Mouse (Mus musculus): ENCODE measurements around the gene Tulp4. TPM values are rescaled to one million over a fixed set of nuclear protein-coding genes. Genes with fewer than 3 reads are reported as not detected.
"Not testable (repeated sequence)": the region's sequence is repeated elsewhere in the genome, so short reads cannot be mapped to it uniquely, and the experiment has no call there.

Tulp4 gene
- polyA plus RNA-seq, 1 experiment from 2014 or later: 132 TPM

DNA sequence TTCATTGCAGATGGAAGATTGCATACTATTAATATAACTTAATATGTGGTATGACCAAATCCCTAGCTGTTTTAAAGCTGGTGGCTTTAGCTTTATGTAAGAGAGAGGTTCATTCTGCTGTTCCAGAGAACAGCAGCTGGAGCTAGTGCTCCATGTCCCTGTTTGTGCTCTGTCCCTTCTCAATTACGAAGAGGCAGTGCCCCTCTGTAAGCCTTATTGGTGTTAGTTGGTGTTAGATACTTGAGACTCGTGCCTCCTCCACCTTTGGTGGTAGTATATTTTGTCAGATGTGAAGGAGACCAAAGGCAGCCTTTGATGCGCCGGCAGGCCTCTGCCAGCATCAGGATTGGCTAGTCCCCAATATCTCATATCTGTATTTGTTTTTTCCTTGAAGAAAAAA lies 92.9 kb downstream of the Tulp4 start:
- WGBS: 69% methylated on average over 4 of the region's 4 CpGs
- no peaks in the 10 kb centered on the region for H3K27me3 ChIP-seq
- H3K27ac ChIP-seq: no peak overlapping the region
- H3K4me1 ChIP-seq: no peaks in the 10 kb centered on the region
- no peak for ATAC-seq (ENCODE audit: low FRiP score)
- H3K9ac ChIP-seq: no peak overlapping the region
- H3K9me3 ChIP-seq (replicated peaks): no peaks in the 10 kb centered on the region
- no peak overlapping the region for H3K4me3 ChIP-seq
- H3K4me2 ChIP-seq (replicated peaks): no peak overlapping the region
- peaks cover 51% of the 10 kb centered on the region for H3K36me3 ChIP-seq

DNA sequence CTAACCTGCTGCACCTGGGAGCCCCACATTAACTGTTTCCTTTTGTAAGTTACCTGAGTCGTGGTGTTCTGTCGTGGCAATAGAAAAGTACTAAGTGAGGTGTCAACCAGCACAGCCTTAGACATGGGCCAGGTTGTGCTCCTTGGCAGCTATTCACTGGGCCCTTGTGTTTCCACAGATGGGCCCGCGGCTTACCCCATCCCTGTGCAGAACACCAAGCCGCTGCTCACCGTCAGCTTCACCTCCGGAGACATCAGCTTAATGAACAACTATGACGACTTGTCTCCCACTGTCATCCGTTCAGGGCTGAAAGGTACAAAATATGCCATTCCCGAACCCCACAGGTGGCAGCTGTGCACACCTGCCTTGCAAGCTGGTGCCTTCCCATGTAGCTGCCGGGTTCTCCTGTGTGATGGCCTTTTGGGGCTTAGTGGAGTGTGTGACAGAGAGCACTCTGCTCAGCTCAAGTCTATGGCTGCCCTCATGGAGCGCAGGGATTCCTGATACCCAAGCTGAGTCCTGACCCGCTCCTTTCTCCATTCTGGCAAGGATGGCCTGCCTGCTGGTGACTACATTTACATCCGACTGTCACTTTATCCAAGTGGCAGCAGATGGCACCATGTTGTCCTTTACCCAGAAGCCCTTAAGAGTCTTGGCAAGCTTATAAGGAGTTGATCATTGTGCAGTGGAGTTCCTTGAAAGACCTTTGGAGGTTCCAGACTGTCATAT lies 95.4 kb downstream of the Tulp4 start:
- no peak overlapping the region for H3K27ac ChIP-seq

DNA sequence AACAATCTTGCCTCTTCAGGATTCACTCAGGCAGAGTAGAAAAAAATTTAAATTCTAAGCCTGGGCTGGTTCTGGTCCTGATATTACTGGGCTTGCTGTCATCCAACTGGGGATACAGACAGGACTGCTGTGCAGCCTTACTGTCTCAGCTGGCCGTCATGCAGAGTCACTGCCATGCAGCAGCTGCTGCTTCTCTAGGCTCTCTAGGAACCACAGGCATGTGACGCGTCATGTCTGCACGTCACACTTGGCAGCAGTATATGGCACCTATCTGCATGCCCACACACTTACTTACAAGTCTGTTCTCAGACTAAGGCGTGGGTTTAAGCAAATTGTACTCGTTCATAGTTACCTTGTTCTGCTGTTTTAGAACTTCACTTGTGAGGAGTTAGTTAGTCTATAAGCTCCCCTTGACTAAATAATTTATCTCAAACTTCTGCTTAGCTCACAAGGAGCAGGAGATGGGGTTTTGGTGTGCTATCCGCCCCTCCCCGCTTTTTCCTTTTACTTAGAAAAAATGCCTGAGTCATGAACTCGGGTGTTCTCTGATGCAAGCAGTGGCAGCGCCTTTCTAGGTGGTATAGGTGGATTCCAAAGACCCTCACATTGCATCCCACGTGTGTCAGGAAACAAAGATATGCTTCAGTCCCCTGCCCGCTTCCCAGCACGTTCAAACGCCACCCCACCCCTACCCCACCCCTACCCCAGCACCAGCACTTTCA lies 96.3 kb downstream of the Tulp4 start:
- H3K27me3 ChIP-seq: no peaks in the 10 kb centered on the region
- no peak overlapping the region for H3K4me3 ChIP-seq
- H3K9ac ChIP-seq: no peak overlapping the region
- WGBS: 80% methylated on average over 14 of the region's 14 CpGs
- H3K4me2 ChIP-seq (replicated peaks): no peak overlapping the region
- peaks cover 73% of the 10 kb centered on the region for H3K36me3 ChIP-seq
- H3K4me1 ChIP-seq: no peaks in the 10 kb centered on the region
- no peak for ATAC-seq (ENCODE audit: low FRiP score)
- no peaks in the 10 kb centered on the region for H3K9me3 ChIP-seq (replicated peaks)
- H3K27ac ChIP-seq: no peak overlapping the region

More for the DNA sequence above, 95.4 kb downstream of the Tulp4 start:
- H3K9me3 ChIP-seq (replicated peaks): no peaks in the 10 kb centered on the region
- no peak overlapping the region for H3K9ac ChIP-seq
- no peak overlapping the region for H3K4me2 ChIP-seq (replicated peaks)
- no peak overlapping the region for H3K4me3 ChIP-seq
- no peaks in the 10 kb centered on the region for H3K27me3 ChIP-seq
- H3K4me1 ChIP-seq: no peaks in the 10 kb centered on the region
- peaks cover 66% of the 10 kb centered on the region for H3K36me3 ChIP-seq
- no peak for ATAC-seq (ENCODE audit: low FRiP score)
- WGBS: 95% methylated on average over 14 of the region's 14 CpGs

DNA sequence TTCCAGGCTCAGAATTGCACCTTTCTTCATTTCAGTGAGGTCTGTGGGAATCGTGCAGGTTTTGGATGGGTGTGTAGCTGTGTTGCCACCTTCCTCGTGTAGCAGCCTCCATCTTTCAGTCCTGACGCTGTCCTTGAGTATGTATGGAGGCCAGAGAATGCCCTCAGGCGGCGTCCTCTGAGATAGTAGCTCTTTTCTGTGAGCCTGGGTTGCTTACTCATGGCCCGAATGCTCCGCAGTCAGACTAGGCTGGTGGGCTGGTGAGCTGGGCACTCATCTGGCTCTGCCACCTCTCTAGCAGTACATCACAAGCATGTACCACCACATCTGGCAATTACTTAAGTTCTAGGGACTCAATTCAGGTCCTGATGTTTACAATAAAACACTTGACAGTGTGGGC lies 96.9 kb downstream of the Tulp4 start:
- ATAC-seq (ENCODE audit: low FRiP score): no peak
- Histone ChIP-seq H3K27ac (no peak overlapping the region), H3K4me1 (no peaks in the 10 kb centered on the region), H3K4me3 (no peak overlapping the region), H3K4me2 (replicated peaks) (no peak overlapping the region), H3K9me3 (replicated peaks) (no peaks in the 10 kb centered on the region), H3K27me3 (no peaks in the 10 kb centered on the region), H3K9ac (no peak overlapping the region), H3K36me3 (peaks cover 77% of the 10 kb centered on the region)
- WGBS: 83% methylated on average over 7 of the region's 7 CpGs

DNA sequence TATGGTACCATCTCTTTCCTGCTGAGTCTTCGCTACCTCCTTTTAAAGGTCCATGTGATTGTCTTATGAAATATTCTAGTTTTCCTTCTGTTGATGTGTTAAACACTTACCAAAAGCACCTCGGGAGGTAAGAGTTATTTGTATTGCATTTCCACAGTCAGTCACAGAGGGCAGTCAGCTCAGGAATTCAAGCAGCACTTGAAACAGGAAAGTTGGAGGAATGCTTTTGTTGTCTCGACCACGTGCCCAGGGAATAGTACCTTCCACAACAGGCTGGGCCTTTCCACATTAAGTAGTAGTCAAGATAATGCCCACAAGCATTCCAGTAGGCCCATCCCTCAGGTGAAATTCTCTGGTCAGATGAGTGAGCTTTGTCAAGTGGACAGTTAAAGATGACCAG lies 97.6 kb downstream of the Tulp4 start:
- H3K4me2 ChIP-seq (replicated peaks): no peak overlapping the region
- H3K4me3 ChIP-seq: no peak overlapping the region
- H3K27ac ChIP-seq: no peak overlapping the region
- H3K9me3 ChIP-seq (replicated peaks): no peaks in the 10 kb centered on the region
- H3K36me3 ChIP-seq: peaks cover 75% of the 10 kb centered on the region
- ATAC-seq (ENCODE audit: low FRiP score): no peak
- H3K9ac ChIP-seq: no peak overlapping the region
- H3K27me3 ChIP-seq: no peaks in the 10 kb centered on the region
- 53% methylated on average over 4 of the region's 4 CpGs for WGBS
- H3K4me1 ChIP-seq: no peaks in the 10 kb centered on the region

DNA sequence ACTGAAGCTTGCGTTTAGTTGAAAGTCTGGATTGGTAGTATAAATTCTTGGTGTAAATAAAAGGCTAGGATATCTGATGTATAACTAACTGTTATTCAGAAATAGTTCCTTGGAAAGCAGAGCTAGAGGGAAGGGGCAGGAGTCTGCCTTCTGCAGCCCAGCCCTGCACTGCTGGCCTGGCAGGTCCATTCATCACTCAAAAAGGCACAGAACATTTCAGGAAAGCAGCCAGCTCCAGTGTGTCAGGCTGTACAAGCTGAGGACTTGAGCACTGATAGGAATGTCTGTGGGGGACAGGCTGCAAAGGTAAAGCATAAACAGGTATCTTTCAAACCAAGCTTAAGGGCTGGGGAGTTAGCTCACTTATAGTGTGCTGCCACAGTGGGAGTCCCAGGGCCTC lies 105.5 kb downstream of the Tulp4 start:
- Histone ChIP-seq H3K9me3 (replicated peaks) (no peaks in the 10 kb centered on the region), H3K27me3 (no peaks in the 10 kb centered on the region), H3K27ac (no peak overlapping the region), H3K36me3 (peaks cover 67% of the 10 kb centered on the region), H3K4me3 (no peak overlapping the region), H3K4me1 (no peaks in the 10 kb centered on the region), H3K4me2 (replicated peaks) (no peak overlapping the region), H3K9ac (no peak overlapping the region)
- no peak for ATAC-seq (ENCODE audit: low FRiP score)
- WGBS: 97% methylated on average over 1 of the region's 1 CpGs

DNA sequence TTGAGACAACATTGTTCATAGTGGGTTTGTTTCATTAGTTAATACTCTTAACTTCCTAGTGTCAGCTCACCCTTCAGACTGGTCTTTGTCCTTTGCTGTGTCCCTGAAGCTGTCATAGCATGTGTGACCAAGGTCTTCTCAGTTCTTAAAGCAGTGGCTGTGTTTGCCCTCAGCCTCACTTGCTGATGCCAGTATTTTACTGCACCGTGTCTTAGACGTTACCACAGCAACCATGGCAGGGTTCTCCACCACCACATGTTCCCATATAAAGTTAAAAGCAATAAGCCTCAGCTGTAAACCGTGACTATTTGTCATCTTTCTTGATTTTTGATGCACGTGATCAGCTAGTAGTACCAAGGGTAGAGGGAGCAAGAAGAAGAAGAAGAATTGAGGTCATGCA lies 109.4 kb downstream of the Tulp4 start:
- H3K4me1 ChIP-seq: no peaks in the 10 kb centered on the region
- no peaks in the 10 kb centered on the region for H3K9me3 ChIP-seq (replicated peaks)
- no peak overlapping the region for H3K27ac ChIP-seq
- H3K27me3 ChIP-seq: no peaks in the 10 kb centered on the region
- 92% methylated on average over 4 of the region's 4 CpGs for WGBS
- H3K9ac ChIP-seq: no peak overlapping the region
- H3K36me3 ChIP-seq: peaks cover 50% of the 10 kb centered on the region
- no peak overlapping the region for H3K4me3 ChIP-seq
- H3K4me2 ChIP-seq (replicated peaks): no peak overlapping the region
- no peak for ATAC-seq (ENCODE audit: low FRiP score)

DNA sequence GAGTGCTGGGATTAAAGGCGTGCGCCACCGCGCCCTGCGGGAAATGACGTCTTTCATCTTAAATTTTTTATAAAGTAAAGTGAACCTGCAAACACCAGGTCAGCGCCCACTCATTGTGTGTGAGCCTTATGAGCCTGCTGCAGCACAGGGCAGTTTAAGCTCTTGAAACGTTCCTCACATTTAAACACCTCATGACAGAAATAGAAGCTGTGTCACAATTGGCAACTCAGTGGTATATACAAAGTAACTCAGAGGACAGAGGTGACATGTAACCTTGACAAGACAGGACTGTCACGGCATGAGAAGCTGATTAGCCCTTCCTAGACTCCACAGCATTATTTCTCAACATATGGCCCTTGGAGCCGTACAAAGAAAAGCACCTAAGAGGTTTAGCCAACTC lies 110.3 kb downstream of the Tulp4 start:
- peaks cover 50% of the 10 kb centered on the region for H3K36me3 ChIP-seq
- ATAC-seq (ENCODE audit: low FRiP score): no peak
- no peak overlapping the region for H3K4me2 ChIP-seq (replicated peaks)
- H3K9ac ChIP-seq: no peak overlapping the region
- H3K4me1 ChIP-seq: no peaks in the 10 kb centered on the region
- no peaks in the 10 kb centered on the region for H3K27me3 ChIP-seq
- no peak overlapping the region for H3K4me3 ChIP-seq
- WGBS: 95% methylated on average over 10 of the region's 10 CpGs
- no peaks in the 10 kb centered on the region for H3K9me3 ChIP-seq (replicated peaks)
- H3K27ac ChIP-seq: no peak overlapping the region

DNA sequence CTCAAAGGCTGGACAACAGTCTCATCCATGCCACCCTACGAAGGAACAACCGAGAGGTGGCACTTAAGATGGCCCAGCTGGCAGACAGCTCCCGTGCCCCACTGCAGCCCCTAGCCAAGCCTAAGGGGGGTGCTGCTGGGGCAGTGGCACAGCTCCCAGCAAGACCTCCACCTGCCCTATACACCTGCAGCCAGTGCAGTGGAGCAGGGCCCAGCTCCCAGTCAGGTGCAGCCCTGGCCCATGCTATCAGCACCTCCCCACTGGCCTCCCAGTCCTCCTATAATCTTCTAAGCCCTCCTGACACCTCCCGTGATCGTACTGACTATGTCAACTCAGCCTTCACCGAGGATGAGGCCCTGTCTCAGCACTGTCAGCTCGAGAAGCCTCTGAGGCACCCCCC lies 126.4 kb downstream of the Tulp4 start:
- not testable (repeated sequence) for H3K9ac ChIP-seq; H3K27ac ChIP-seq; H3K9me3 ChIP-seq (replicated peaks); H3K27me3 ChIP-seq; H3K4me2 ChIP-seq (replicated peaks); H3K36me3 ChIP-seq; H3K4me1 ChIP-seq; H3K4me3 ChIP-seq
- 0 out of 2 replicates have a peak, but pooled peaks have one; percentile 16 for ATAC-seq (ENCODE audit: low FRiP score)
- WGBS: no CpG with 5 or more reads among the region's 7 CpGs

DNA sequence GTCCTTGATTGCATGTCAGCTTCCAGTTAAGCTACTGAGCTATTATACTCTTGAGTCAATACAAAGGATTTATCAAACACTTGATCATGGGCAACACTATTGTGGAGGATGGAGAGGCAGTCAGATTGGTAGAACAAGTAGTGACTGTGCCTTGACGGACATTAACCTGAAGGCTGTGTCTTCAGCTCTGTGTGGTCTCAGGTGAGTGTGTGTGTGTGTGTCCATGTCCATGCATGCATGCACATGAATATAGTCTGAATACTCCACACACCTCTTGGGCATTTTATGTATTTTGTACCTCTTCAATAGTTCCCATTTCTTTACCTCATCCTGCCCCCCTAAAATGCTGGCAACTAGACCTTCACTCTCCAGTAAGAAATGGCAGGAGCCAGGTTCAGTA lies 145.1 kb downstream of the Tulp4 start:
- 93% methylated on average over 1 of the region's 1 CpGs for WGBS
- not testable (repeated sequence) for H3K4me1 ChIP-seq; H3K9ac ChIP-seq; H3K9me3 ChIP-seq (replicated peaks); H3K27me3 ChIP-seq; H3K36me3 ChIP-seq; ATAC-seq (ENCODE audit: low FRiP score); H3K4me3 ChIP-seq; H3K27ac ChIP-seq; H3K4me2 ChIP-seq (replicated peaks)

DNA sequence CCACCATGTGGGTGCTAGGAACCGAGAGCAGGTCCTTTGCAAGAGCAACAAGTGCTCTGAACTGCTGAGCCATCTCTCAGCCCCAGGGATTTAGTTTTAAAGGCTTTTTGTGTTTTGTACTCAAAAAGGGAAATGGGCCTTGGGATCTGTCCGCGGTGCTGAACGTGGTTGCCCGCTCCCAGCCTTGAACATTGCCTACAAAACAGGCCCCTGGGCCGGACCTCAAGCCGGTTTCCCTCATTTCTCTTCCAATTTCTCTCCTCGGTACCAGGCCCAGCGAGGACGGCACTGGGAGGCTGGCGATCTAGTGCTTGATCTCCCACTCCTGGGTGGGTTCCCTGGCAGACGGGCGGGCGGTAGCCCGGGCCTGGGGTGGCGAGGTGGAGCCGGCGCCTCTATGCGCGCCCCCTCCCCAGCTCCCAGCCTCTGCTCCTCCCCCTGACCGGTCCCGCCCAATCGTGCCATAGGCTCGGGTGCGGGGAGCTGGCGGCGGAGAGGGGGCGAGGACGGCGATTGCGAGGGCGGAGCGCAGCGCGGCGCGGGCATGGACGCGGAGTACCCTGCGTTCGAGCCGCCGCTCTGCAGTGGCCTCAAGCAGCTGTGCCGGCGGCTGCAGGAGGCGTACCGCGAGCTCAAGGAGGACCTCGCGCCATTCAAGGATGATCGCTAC lies 150.3 kb downstream of the Tulp4 start, which contains the start of gene Tmem181a:
Gene Tmem181a, plus strand, starts transcription at position 461 of the 670 bp plus-strand sequence.
- WGBS: 3% methylated on average over 6 of the region's 51 CpGs
- peak within 1 kb of the TSS; percentile 25 for H3K4me3 ChIP-seq
- not testable (repeated sequence) for H3K9ac ChIP-seq; H3K9me3 ChIP-seq (replicated peaks); H3K4me1 ChIP-seq; H3K36me3 ChIP-seq; H3K27me3 ChIP-seq; H3K27ac ChIP-seq
- peak within 1 kb of the TSS; percentile 50 for H3K4me2 ChIP-seq (replicated peaks)
- peak; percentile 73 for ATAC-seq (ENCODE audit: low FRiP score)

DNA sequence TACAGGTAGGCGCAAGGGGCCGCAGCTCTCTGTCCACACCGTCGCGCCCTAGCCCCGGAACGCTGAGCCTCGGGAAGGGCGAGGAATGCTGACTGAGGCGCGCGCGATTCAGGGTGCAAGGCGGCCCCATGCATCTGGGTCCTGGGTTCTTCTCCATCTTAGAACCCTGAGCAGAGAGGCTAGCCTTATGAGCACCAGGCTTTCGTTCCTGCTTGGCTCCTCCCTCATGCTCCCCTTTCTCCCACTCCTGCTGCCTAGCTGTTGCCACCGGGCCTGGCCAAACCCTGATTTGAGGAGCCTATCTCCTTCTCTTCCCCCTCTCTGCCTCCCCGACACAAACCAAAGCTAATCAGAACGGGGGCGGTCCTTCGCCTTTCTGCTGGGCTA lies 150.8 kb downstream of the Tulp4 start:
- not testable (repeated sequence) for H3K4me1 ChIP-seq; H3K27me3 ChIP-seq; H3K36me3 ChIP-seq; H3K9ac ChIP-seq; H3K9me3 ChIP-seq (replicated peaks); H3K27ac ChIP-seq
- peak overlapping the region; percentile 25 for H3K4me3 ChIP-seq
- H3K4me2 ChIP-seq (replicated peaks): peak overlapping the region; percentile 50
- WGBS: 3% methylated on average over 16 of the region's 20 CpGs
- ATAC-seq (ENCODE audit: low FRiP score): peak; percentile 47; the same call in 1 of the 2 replicates
